Mouse (Mus musculus) kidney, embryonic 15.5 days (tissue): ENCODE measurements around the gene Pphln1. TPM values are rescaled to one million over a fixed set of nuclear protein-coding genes. Genes with fewer than 3 reads are reported as not detected.

ENCODE experiments used
- ATAC-seq: fragments of 200-750 bp; cut with Nextera tagmentation; replicated peaks from 2 replicates; pipeline ENCODE4 v1.8.0; 2017; ENCODE audit warnings: moderate TSS enrichment; ENCODE audit not compliant: low FRiP score
- H3K27ac ChIP-seq: fragments of 300-500 bp; sonication (generic); 2 replicates; pipeline ENCODE4 v1.5.1; 2015; ENCODE audit warnings: mild to moderate bottlenecking, inconsistent platforms
- H3K27me3 ChIP-seq: fragments of 300-500 bp; sonication (generic); 2 replicates; pipeline ENCODE4 v1.6.1; 2015; ENCODE audit warnings: inconsistent platforms
- H3K36me3 ChIP-seq: fragments of 300-500 bp; sonication (generic); 2 replicates; pipeline ENCODE4 v1.6.1; 2015; ENCODE audit warnings: inconsistent platforms
- H3K4me1 ChIP-seq: fragments of 300-500 bp; sonication (generic); 2 replicates; pipeline ENCODE4 v1.6.1; 2015; ENCODE audit warnings: inconsistent platforms
- H3K4me2 ChIP-seq: fragments of 300-500 bp; sonication (generic); 2 replicates; pipeline ENCODE4 v1.6.1; 2015; ENCODE audit warnings: moderate library complexity, mild to moderate bottlenecking, inconsistent platforms
- H3K4me3 ChIP-seq: fragments of 300-500 bp; sonication (generic); replicated peaks from 2 replicates; pipeline ENCODE4 v1.5.1; 2015; ENCODE audit warnings: mild to moderate bottlenecking, inconsistent platforms
- H3K9ac ChIP-seq: fragments of 300-500 bp; sonication (generic); 2 replicates; pipeline ENCODE4 v1.6.1; 2015; ENCODE audit warnings: mild to moderate bottlenecking, inconsistent platforms
- H3K9me3 ChIP-seq: fragments of 300-500 bp; sonication (generic); replicated peaks from 2 replicates; pipeline ENCODE4 v1.6.1; 2016; ENCODE audit warnings: inconsistent platforms
- WGBS: fragments of 180-500 bp; shearing (Covaris S2); methylation state at CpG from one replicate; pipeline ENCODE4 v1.1.7; 2015; ENCODE audit warnings: mixed read lengths; 5-methylcytosine and 5-hydroxymethylcytosine counted together
- polyA plus RNA-seq: library from polyadenylated mRNA; unstranded; fragments of >200 nt; fragmentation: Nextera tagmentation; extraction: Ambion mirVana; gene quantifications from 2 replicates; pipeline ENCODE4 v1.2.1, GENCODE M21; 2015

Pphln1 gene
- polyA plus RNA-seq, 1 experiment from 2014 or later, result 56.7 TPM

DNA sequence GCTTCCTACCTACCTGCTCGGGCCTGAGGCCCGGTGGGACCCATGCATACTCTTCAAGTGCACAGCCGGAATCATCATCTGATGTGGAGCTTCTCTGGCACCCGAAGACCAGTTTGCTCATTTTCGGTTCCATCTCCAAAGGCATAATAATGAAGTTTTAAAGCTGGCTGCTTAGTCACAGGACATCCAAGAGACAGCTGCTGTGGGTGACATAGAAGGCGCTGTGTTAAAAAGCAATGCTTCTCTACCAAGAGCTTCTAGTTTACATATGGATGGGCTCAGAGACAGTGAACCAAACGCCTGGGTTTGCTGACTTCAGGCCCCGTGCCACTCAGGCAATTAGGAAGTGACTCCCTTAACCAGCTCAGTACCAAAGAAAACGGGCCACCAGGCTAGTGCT lies 114.3 kb downstream of the Pphln1 start:
- 44% methylated on average over 9 of the region's 9 CpGs for WGBS
- no peak overlapping the region for H3K4me2 ChIP-seq
- no peak overlapping the region for H3K9ac ChIP-seq
- no peaks in the 10 kb centered on the region for H3K27me3 ChIP-seq
- H3K36me3 ChIP-seq, result peaks cover 26% of the 10 kb centered on the region
- no peak overlapping the region for H3K4me3 ChIP-seq
- peaks cover 58% of the 10 kb centered on the region for H3K4me1 ChIP-seq
- H3K9me3 ChIP-seq, result no peaks in the 10 kb centered on the region
- ATAC-seq, result no peak
- H3K27ac ChIP-seq, result 0 out of 2 replicates have a peak overlapping the region, but pooled peaks have one; percentile 15

DNA sequence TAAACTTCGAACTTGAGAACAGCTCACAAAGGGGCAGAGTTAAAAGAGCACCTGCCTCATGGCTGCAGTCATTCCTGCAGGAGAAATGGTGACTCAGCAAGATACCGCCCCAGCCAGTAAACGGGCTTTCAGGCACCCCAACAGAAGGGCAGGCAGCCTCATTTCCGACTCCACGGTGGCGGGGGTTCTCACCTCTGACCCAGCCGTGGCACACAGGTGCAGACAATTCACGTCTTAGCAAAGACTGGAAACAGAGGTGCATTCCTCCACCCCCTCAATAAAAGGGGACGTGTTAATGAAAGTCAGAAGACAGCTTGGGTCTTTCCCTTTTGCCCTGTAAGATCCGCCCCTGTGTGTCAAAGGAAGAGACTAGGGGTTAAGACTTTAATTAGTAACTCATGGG lies 115.8 kb downstream of the Pphln1 start:
- no peak overlapping the region for H3K9ac ChIP-seq
- H3K4me3 ChIP-seq, result peak overlapping the region; percentile 29; the same call in 1 of the 2 replicates
- H3K4me2 ChIP-seq, result peak overlapping the region; percentile 47
- 11% methylated on average over 10 of the region's 10 CpGs for WGBS
- H3K9me3 ChIP-seq, result no peaks in the 10 kb centered on the region
- H3K27me3 ChIP-seq, result no peaks in the 10 kb centered on the region
- peaks cover 11% of the 10 kb centered on the region for H3K36me3 ChIP-seq
- H3K4me1 ChIP-seq, result peaks cover 72% of the 10 kb centered on the region
- no peak for ATAC-seq
- H3K27ac ChIP-seq, result peak overlapping the region; percentile 49

DNA sequence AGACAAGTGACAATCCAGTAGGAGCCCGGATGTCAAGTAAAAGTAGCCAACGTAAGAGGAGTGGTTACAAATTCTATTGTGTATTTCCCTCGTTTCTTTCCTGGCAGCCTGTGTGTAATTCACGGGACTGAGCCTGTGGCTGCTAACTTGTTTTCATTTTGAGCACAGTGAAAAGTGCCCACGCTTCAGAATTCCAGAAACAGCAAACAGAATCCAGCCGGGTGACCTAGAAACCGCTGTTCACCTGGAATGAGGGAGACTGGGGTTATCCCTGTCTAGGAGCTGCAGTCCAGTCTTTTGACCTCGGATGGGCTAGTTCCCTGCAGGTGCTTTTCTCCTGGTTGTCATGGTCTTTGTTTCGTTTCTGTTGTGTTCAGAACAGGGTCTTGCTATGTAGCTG lies 117.2 kb downstream of the Pphln1 start:
- Histone ChIP-seq H3K27me3 (no peaks in the 10 kb centered on the region), H3K4me2 (no peak overlapping the region), H3K36me3 (0 out of 2 replicates have a peak, but pooled peaks cover 4% of the 10 kb centered on the region), H3K9ac (no peak overlapping the region), H3K9me3 (no peaks in the 10 kb centered on the region), H3K4me3 (no peak overlapping the region), H3K4me1 (peaks cover 82% of the 10 kb centered on the region), H3K27ac (peak overlapping the region; percentile 41; the same call in 1 of the 2 replicates)
- 67% methylated on average over 9 of the region's 9 CpGs for WGBS
- no peak for ATAC-seq

DNA sequence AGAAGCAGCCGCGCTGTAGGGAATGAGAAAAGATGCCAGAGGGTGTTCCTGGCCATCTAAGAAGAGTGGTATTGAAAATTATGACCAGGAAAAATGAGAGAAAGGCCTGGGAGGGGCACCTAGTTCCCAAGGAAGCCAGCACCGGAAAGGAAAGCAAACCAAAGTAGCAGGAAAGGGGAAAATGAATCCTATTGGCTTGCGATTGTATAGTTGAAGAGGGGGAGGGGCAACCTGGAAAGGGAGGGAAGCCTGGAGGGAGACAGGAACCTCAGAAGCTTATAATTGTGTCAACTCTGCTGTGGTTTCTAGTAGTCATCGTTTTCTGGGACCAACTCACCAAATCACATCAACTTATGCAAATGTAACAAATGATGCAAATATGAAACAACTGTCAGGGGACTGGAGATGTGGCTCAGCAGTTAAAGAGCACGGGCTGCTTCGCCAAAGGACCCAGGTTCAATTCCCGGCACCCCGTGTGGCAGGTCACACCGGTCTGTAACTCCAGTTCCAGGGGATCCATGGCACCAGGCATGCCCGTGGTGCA lies 118.9 kb downstream of the Pphln1 start:
- peaks cover 78% of the 10 kb centered on the region for H3K4me1 ChIP-seq
- 0 out of 2 replicates have a peak, but pooled peaks cover 3% of the 10 kb centered on the region for H3K27me3 ChIP-seq
- peak overlapping the region; percentile 93 for H3K4me2 ChIP-seq
- WGBS, result 85% methylated on average over 11 of the region's 11 CpGs
- 0 out of 2 replicates have a peak overlapping the region, but pooled peaks have one; percentile 86 for H3K4me3 ChIP-seq
- no peak for ATAC-seq
- H3K27ac ChIP-seq, result peak overlapping the region; percentile 84; the same call in 1 of the 2 replicates
- no peaks in the 10 kb centered on the region for H3K9me3 ChIP-seq
- H3K9ac ChIP-seq, result no peak overlapping the region
- no peaks in the 10 kb centered on the region for H3K36me3 ChIP-seq

DNA sequence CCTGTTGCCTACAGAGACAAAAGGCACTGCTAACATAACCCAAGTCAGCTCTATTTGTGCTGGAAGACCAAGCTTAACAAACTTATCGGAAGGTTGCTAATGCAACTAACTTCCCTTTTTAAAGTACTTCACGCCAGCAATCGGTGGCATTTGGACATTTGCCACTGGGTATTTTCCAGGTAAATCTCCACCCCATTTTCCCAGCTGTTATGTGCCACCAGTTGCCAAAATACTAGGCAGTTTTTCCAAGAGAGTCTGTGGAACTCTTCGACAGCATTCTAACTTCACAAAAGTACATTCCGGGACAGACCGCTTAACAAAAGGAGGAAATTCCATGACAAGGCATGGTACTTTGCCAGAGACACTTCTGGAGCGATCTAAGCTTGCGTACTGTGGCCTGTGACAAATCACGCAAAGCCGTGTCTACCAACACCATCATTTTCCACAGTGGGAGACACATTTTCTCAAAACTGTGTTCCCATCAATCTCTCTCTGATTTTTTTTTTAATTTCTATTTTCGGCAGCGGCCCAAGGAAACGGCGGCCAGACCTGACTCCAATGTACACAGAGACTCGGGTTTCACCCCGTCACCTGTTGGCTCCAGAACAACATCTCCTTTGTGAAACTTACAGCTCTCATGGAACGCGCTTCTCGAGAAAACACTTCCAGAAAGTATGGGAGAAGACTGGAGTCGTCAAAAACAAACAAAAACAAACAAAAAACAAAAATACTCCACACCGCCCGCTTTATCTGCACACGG lies 120.2 kb downstream of the Pphln1 start:
- 5% methylated on average over 23 of the region's 23 CpGs for WGBS
- no peaks in the 10 kb centered on the region for H3K9me3 ChIP-seq
- ATAC-seq, result no peak

DNA sequence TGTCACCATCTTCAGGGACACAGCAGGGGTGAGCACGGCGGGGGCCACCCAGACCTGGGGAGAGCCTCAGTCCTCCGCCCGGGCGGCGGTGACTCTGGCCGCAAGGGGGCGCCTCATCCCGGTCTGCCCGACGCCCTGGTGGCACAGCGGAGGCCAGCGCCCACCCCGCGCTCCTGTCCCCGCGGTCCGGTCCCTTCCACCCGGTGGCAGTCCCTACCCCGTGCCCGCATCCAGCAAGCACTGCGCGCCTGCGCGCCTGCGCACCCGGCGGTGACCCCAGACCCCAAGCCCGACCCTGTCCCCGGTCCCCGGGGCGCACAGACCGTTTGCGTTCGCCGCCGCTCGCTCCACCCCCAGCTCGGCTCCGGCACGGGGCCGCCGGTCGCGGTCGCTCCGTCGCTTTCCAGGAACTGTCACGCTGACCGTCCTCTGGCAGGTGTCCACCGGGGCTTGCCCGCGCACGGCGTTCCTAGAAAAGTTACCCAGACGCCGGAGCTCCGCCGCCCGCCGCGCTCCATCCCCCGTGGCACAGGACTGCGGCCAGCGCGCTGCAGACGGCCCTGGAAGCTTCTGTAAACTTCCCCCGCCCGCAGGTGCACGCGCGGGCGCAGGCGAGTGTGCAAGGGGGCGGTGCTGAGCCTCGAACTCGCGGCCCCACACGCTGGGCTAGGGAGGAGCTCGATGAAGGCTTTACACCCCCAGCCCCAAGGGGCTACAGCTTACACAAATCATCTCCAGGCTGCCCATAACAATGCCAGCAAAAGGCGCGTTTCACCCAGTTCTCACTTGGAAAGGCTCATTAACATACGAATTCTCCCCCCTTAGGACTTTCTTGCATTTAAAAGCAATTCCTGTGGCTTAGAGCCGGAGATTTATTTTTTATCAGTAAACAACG lies 121.0 kb downstream of the Pphln1 start:
- peaks cover 62% of the 10 kb centered on the region for H3K4me1 ChIP-seq
- WGBS, result under 1% methylated on average over 78 of the region's 85 CpGs
- peak overlapping the region; percentile 82 for H3K9ac ChIP-seq
- H3K36me3 ChIP-seq, result no peaks in the 10 kb centered on the region
- H3K27ac ChIP-seq, result peak overlapping the region; percentile 84
- peak overlapping the region; percentile 86 for H3K4me3 ChIP-seq
- H3K4me2 ChIP-seq, result peak overlapping the region; percentile 93
- 0 out of 2 replicates have a peak, but pooled peaks cover 3% of the 10 kb centered on the region for H3K27me3 ChIP-seq
- peak; percentile 90 for ATAC-seq
- H3K9me3 ChIP-seq, result no peaks in the 10 kb centered on the region

More for the DNA sequence above, 120.2 kb downstream of the Pphln1 start:
- H3K4me1 ChIP-seq, result peaks cover 69% of the 10 kb centered on the region
- 0 out of 2 replicates have a peak, but pooled peaks cover 3% of the 10 kb centered on the region for H3K27me3 ChIP-seq
- peak overlapping the region; percentile 82 for H3K9ac ChIP-seq
- H3K4me2 ChIP-seq, result peak overlapping the region; percentile 93
- peak overlapping the region; percentile 86 for H3K4me3 ChIP-seq
- peak overlapping the region; percentile 84 for H3K27ac ChIP-seq
- H3K36me3 ChIP-seq, result no peaks in the 10 kb centered on the region

DNA sequence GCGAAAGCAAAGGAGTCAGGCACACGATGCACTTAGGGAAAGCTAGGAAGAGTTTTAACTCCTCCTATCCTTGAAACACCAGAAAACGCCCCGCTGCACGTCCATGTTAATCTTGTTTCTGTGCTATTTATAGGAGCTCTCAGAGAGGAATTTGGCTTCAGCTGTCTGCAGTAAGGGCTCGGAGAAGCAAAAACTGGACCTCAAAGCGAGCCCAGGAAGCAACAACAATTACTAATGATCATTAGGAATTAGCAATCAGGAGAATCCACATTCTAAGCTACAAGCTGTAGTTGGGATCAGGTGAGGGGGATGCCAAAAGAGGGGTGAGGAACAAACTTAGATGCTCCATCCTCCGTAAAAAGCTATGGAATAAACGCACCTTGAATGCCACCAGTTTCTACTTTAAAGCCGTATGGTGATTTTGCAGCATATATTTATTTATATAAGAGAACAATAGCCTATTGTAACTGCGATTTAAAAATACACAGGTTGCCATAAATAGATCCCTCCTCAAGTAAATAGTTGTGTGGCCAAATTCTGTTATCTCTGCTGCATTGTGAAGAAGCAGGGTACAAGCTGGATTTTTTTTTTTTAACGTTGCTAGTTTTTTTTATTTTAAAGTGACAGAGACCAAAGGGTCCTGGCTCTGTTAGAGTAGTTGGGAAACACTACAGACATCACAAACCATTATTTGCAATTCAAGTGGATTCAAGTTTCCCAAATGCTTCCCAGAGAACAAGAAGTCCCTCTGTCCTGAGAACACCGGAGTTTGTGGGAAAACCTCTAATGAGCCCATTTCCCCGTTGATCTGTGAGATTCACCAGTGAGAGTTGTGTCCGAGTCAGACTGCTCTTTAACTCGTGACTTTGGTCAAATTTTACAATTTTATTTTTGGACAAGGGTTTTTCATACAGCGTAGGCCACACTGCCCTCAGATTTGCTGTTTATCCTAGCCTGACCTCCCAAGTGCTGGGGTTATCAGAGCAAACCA lies 122.0 kb downstream of the Pphln1 start:
- ATAC-seq, result no peak
- Histone ChIP-seq H3K9ac (peak overlapping the region; percentile 82; the same call in 1 of the 2 replicates), H3K36me3 (no peaks in the 10 kb centered on the region), H3K27me3 (0 out of 2 replicates have a peak, but pooled peaks cover 3% of the 10 kb centered on the region), H3K4me2 (peak overlapping the region; percentile 93), H3K27ac (peak overlapping the region; percentile 84), H3K4me1 (peaks cover 53% of the 10 kb centered on the region), H3K9me3 (no peaks in the 10 kb centered on the region), H3K4me3 (peak overlapping the region; percentile 86)
- 12% methylated on average over 17 of the region's 17 CpGs for WGBS

DNA sequence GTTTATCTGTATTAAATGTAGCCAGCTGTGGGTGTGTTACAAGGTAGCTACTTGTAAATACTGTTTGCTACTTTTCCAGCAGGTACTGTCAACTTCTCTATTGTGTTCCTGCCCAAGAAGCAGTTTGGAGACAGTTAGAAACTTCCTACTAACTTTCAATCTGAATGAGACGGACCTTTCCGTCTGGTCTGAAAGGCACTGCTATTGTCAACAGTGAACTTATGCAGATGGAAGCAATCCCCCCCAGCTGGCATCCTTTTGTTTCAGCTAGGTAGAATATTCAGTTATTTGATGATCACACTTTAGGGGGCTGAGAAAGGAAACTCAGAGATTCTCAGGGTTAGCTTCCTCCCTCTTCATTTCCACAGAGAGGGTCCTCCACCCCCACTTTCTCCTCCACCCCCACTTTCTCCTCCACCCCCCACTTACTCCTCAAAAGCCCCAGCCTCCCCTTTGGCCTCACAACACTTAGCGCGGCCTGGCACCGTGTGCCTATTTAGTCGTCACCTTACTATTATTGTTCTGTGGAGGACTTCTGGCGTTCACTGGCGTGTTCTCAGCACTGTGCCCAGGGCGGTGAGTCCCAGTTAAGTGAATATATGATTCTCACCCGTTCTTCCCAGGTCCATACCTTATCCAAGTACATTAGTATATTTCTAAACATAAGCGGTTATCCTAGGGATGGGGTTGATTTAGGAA lies 123.1 kb downstream of the Pphln1 start:
- no peak overlapping the region for H3K4me2 ChIP-seq
- H3K36me3 ChIP-seq, result no peaks in the 10 kb centered on the region
- no peak for ATAC-seq
- H3K9ac ChIP-seq, result no peak overlapping the region
- no peaks in the 10 kb centered on the region for H3K9me3 ChIP-seq
- peaks cover 46% of the 10 kb centered on the region for H3K4me1 ChIP-seq
- no peak overlapping the region for H3K27ac ChIP-seq
- 70% methylated on average over 11 of the region's 11 CpGs for WGBS
- no peak overlapping the region for H3K4me3 ChIP-seq
- H3K27me3 ChIP-seq, result 0 out of 2 replicates have a peak, but pooled peaks cover 3% of the 10 kb centered on the region

DNA sequence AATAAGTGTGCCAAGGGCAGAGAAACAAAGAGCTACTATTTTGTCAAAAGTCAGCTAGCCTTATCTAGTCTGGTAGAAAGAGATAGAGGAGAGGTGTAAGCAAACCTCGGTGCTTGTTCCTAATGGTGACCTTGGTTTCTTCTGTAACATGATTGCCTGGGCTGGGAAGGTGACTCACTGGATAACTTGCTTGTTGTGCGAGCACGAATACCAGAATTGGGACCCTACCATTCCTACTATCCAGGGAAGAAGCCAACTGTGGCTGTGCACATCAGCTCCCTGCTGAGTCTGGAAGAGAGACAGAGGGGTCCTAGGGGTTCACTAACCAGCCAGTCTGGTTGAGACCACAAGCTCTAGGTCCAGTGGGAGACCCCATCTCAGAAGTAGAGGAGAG lies 123.6 kb downstream of the Pphln1 start:
- Histone ChIP-seq H3K4me2 (no peak overlapping the region), H3K9me3 (no peaks in the 10 kb centered on the region), H3K27ac (no peak overlapping the region), H3K4me3 (no peak overlapping the region), H3K9ac (no peak overlapping the region), H3K4me1 (peaks cover 45% of the 10 kb centered on the region), H3K36me3 (no peaks in the 10 kb centered on the region), H3K27me3 (0 out of 2 replicates have a peak, but pooled peaks cover 3% of the 10 kb centered on the region)
- WGBS, result 50% methylated on average over 3 of the region's 3 CpGs
- no peak for ATAC-seq

DNA sequence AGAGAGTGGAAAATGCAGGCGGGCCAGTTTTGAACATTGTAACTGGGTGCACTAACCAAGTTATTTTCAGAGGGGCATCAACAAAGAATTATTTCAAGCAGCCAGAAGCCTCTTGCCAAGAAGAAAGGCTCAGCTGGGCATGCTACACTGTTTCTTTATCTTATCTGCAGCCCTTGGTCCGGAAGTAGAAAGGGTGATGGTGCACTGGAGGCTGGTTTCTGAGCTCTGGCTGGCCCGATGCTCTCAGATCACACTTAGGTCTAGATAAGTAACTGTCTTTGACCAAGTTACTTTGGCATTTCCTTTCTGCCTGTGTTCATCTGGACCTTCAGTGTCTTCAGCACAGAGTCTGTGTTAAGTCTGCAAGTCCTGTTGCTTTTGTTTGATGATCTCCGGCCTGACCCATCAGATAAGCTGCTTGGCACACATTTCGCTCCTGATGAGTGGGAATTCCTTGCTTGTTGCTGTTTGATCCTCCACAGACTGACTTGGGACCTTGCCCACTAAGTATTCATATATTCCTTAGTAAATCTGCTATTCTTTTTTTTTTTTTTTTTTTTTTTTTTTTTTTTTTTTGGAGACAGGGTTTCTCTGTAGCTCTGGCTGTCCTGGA lies 127.3 kb downstream of the Pphln1 start:
- no peak overlapping the region for H3K27ac ChIP-seq
- H3K27me3 ChIP-seq, result 0 out of 2 replicates have a peak, but pooled peaks cover 3% of the 10 kb centered on the region
- H3K4me1 ChIP-seq, result peaks cover 19% of the 10 kb centered on the region
- ATAC-seq, result no peak
- H3K36me3 ChIP-seq, result no peaks in the 10 kb centered on the region
- H3K9ac ChIP-seq, result no peak overlapping the region
- H3K4me3 ChIP-seq, result no peak overlapping the region
- H3K4me2 ChIP-seq, result no peak overlapping the region
- 78% methylated on average over 5 of the region's 5 CpGs for WGBS
- H3K9me3 ChIP-seq, result no peaks in the 10 kb centered on the region
